Mouse (Mus musculus) heart, adult 11 months (tissue): ENCODE measurements at regions not wholly inside any gene's neighbourhood (a gene's known extent, or its start where the extent isn't known, plus 50 kb on each side); places are given as distances from the start of the nearest gene placed in this dataset.
A peak's percentile ranks its signal among the peaks of the same experiment; 100 is the strongest.
"Not testable (repeated sequence)": the region's sequence is repeated elsewhere in the genome, so short reads cannot be mapped to it uniquely, and the experiment has no call there.

Experiments used
- DNase-seq: peaks from one replicate; pipeline ENCODE4 v3.0.0; 2022

DNA sequence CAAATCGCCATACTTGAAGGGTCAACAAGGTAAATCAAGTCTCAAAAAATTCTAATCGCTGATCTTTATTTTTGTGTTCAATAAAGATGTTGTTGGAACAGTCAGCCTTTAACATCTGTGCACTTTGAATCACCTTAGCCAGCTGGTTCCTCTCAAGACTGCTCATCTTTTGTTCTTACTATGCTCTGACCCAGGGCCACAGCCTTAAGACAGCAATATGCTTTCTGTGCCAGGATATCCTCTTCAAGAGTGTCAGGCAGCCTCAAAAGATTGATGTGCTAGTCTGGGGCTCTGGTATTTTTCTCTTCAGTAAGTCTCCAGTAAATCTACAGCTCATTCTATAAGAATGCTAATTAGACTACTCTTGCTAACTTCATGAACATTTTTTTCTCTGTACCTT lies 199.9 kb downstream of the Dph6 start:
- DNase-seq = no peak

DNA sequence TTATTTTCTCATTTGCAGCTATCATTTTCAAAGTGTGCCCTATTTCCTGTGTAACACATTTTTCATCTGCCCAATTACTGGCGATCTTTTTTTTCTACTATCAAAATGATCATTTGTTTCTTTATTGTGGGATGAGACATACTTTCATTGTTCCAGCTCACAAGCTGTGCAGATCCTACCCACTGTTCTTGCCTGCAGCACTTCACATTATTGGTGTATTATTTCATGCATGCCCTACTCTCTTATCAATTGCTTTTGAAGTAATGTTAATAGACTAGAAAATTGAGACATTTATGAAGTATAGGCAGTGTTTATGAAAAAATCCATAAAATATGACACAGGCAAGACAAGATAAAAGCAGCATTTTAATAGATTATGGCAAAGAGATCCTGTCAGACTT lies 204.6 kb downstream of the Dph6 start:
- no peak for DNase-seq

DNA sequence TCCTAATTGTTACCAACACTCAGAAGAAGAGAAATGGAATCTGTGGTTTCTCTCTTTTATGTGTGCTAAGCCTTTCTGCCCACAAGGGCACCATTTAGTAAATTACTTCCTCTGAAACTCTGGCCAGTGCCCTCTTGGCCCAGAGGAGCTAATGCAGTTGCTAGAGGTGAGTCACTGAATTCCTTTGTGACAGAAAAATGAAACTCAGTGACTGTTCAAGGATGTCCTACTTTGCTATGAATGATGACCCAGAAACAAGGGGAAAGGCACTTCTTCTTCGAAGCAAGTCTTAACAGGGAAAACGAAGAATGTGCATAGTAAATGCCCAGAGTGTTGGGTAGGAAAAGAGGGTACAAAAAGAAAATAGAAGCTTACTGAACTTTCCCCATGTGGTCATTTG lies 211.0 kb downstream of the Dph6 start:
- no peak for DNase-seq

GRCm38 (mm10) chr2:114440943-114441342 lies 213.8 kb downstream of the Dph6 start:
- DNase-seq = no peak

GRCm38 (mm10) chr2:114439668-114440067 lies 215.1 kb downstream of the Dph6 start:
- no peak for DNase-seq

GRCm38 (mm10) chr2:114438048-114438447 lies 216.7 kb downstream of the Dph6 start:
- DNase-seq = no peak

- peak; percentile 97 for DNase-seq
Measured at GRCm38 (mm10) chr2:114427426-114428157, 226.3 kb upstream of the Zfp770 start.

DNA sequence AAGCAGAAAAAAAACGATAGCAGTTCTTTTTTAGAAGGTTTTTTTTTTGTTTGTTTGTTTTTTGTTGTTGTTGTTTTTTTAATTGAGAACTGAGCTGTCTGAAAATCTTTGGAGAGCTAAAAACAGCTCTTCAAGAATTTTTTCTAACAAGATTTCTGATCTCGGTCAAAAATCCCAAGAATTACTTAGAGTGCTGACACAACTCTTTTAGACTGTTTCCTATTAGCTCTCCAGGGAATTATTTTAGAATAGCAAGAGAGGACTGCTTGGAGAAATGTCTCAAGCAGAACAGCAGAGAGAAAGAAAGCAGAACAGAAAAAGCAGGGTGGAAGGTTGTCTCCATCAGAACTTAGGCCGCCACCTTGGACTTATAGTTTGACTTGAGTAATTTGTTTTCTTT lies 218.1 kb upstream of the Zfp770 start:
- no peak for DNase-seq

GRCm38 (mm10) chr2:114413013-114413412 lies 211.7 kb upstream of the Zfp770 start:
- no peak for DNase-seq

DNA sequence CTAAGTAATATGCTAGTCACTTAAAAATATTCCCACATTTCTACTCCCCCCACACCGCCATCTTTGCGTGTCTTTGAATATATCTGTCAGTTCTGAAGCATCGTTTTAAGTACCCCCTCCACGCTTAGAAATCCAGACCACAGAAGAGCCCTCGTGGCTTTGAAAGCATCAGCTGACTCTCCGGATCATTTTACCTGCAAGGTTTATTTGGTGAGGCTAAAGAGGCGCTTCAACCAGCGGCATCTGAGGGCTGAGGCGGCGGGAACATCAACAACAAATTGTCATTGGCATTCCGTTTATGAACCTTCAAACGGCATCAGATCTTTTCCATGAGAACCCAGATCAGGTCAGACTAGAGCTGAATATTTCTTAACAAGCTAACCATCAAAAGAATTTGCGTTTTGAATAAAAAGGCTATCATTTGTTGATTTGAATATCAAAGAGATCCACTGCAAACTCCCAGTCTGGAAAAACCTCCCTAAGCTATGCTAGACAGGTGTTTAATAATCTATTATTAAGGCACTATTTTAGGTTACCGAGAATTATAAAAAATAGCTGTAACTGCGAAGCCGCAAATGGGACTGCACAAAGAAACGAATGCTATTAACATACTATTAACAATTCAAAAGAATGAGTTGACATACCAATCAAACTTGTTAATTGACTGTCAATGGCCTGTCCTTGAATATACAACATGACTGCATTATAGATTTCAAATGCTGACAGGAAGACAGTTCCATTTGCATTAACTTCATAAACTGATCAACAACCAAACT lies 210.9 kb upstream of the Zfp770 start:
- DNase-seq = no peak

GRCm38 (mm10) chr2:114410717-114411116 lies 209.4 kb upstream of the Zfp770 start:
- DNase-seq = no peak

DNA sequence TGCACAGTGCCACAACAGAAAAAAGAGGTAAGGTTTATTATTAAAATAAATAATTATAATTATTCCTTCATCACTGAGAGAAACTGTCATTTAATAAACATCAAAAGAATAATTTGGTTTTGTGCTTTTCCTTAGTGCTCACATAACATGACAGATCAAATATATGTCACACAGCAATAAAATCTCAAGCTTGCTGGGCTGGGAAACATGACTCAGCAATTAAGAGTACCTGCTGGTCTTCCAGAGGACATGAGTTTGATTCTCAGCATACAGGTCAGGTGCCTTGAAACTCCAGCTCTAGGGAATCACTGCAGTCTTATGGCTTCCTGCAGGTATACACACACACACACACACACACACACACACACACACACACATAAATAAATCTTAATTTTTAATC lies 208.3 kb upstream of the Zfp770 start:
- no peak for DNase-seq

GRCm38 (mm10) chr2:114407408-114407807 lies 206.1 kb upstream of the Zfp770 start:
- DNase-seq = no peak

DNA sequence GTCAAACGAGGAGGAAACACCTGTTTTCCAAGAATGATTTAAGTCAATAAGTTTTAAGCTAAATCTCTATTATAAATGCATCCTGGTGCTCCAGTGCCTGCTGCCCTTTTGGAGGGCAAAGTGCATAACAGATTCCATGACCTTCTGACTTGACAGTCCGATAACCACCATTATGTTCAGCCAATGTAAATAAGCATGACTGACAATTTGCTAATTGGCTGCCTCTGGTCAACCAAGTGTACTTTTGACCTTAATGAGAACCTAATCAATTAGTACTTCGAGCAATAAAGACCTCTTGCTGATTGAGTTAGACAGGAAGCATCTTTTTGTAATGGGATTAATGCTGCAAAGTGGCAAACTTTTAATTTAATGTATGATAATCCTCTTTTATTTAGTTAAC lies 183.3 kb upstream of the Zfp770 start:
- DNase-seq = no peak

- no peak for DNase-seq
Measured at GRCm38 (mm10) chr2:114378844-114379533, 177.7 kb upstream of the Zfp770 start.

GRCm38 (mm10) chr2:114373476-114373875 lies 172.2 kb upstream of the Zfp770 start:
- DNase-seq = no peak

DNA sequence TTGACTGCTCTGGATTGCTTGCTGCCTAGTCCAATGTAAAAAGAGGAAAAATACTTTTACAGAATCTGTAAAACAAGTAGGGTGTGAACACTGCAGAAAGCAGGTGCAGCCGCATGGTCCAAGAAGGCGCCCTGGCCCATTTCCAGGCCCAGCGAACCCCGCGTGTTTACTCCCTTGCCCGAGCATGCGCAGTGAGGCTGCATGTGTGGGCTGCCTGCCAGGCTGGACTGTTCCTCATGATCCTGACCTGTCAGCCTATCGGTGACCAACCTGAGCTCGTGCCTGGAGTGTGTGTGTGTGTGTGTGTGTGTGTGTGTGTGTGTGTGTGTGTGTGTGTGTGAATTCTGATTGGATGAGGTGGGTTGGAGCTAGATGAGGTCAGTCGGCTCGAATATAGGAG lies 152.6 kb upstream of the Zfp770 start:
- not testable (repeated sequence) for DNase-seq

DNA sequence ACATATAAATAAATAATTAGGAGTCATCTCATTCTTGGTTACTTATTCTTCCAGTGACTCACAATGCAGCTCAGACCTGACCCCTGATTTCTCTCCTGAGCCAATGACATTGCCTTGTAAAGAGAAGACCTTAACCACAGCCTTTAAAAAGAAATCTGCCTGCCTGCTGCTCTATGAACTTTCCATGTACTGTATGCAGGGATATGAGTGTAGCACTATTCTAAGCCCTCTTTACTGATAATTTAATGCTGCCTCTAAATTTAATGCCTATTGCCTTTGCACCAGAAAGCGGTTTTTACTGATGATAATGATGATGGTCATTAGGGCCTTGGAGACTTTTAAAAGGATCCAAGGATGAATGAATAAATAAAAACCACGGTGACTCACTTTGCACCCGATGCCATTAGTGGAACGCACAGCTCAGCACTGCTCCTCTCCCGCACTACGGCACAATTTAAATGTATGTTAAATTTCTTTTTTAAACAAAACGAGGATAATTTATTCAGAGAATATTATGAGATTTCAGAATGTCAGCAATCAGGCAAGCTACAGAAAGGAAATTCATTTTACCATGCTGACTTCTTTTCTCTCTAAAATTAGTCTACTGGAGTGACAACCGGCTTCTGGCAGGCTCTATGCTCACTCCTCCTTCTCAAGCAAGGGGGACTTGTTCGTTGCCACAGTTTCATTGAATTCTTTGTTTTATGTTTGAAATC lies 139.5 kb upstream of the Zfp770 start:
- DNase-seq = no peak

GRCm38 (mm10) chr2:114301746-114302145 lies 100.5 kb upstream of the Zfp770 start:
- no peak for DNase-seq

DNA sequence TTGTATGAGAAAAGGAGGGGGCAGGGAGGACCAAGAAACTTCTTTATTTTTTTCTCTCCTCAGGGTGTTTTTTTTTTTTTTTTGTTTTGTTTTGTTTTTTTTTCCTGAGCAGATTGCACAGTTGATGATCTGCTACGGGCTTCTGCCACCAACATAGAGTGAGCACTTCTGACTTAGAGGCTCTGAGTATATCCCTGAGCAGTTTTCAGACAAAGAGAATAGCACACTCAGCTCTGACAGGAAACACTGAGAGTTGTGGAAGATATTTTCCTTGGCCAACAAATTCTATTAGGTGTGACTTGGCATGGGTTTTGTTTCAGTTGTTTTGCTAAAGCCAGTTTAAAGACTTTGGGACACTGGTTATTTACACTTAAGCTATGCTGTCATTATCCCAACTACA lies 93.8 kb upstream of the Zfp770 start:
- DNase-seq = no peak

GRCm38 (mm10) chr2:114291387-114291786 lies 90.1 kb upstream of the Zfp770 start:
- DNase-seq = no peak

GRCm38 (mm10) chr2:114275536-114275935 lies 74.3 kb upstream of the Zfp770 start:
- no peak for DNase-seq

- no peak for DNase-seq
Measured at GRCm38 (mm10) chr2:114260397-114261071, 59.3 kb upstream of the Zfp770 start.
